Mouse (Mus musculus) CH12.LX (cell line): Measurements from ENCODE around the gene Baz2b. TPM values are rescaled to one million over a fixed set of nuclear protein-coding genes. Genes with fewer than 3 reads are reported as not detected.

Experiments used
- DNase-seq: peaks from one replicate; pipeline ENCODE4 v3.0.0-alpha.2; 2013; ENCODE audit errors: extremely low read depth
- H3K27ac ChIP-seq: 2 replicates; pipeline ENCODE4 v1.5.1; 2012; ENCODE audit warnings: low read depth, mild to moderate bottlenecking, control low read depth, moderate library complexity; ENCODE audit not compliant: insufficient read depth
- H3K27me3 ChIP-seq: replicated peaks from 2 replicates; pipeline ENCODE3; 2012; ENCODE audit warnings: inconsistent platforms
- H3K36me3 ChIP-seq, 2 experiments: replicated peaks in 1 of 2; 2 replicates each; pipeline versions ENCODE3 to v1.6.1; 2012; ENCODE audit warnings: inconsistent platforms in 1 of 2, low read length in 1 of 2, mild to moderate bottlenecking in 1 of 2, mixed read lengths in 1 of 2, moderate library complexity in 1 of 2; ENCODE audit not compliant: control insufficient read depth in 1 of 2, insufficient read depth in 1 of 2
- H3K4me1 ChIP-seq, 2 experiments: 2 replicates each; pipeline ENCODE4 v1.6.1; 2012; ENCODE audit warnings: inconsistent platforms in 1 of 2, moderate library complexity in 1 of 2; ENCODE audit not compliant: insufficient read depth in 2 of 2, control insufficient read depth in 1 of 2
- H3K4me2 ChIP-seq: 2 replicates; pipeline ENCODE4 v1.6.1; 2012; ENCODE audit warnings: low read depth, mild to moderate bottlenecking, control low read depth; ENCODE audit not compliant: poor library complexity, insufficient read depth, severe bottlenecking
- H3K4me3 ChIP-seq, 3 experiments: fragments of 150-350 bp in 1 of 3; sonication (generic) in 1 of 3; replicated peaks in 1 of 3; 2 replicates each; pipeline versions ENCODE3 to v1.5.1; 2011 to 2012; ENCODE audit warnings: low read depth in 2 of 3, low read length in 2 of 3, mild to moderate bottlenecking in 2 of 3, moderate library complexity in 2 of 3, control low read depth in 1 of 3, improper control_type of control experiment in 1 of 3, inconsistent platforms in 1 of 3, mixed read lengths in 1 of 3; ENCODE audit not compliant: poor library complexity in 1 of 3
- H3K79me2 ChIP-seq: replicated peaks from 2 replicates; pipeline ENCODE4 v1.6.1; 2012; ENCODE audit warnings: mild to moderate bottlenecking, moderate library complexity; ENCODE audit not compliant: control insufficient read depth, poor library complexity, insufficient read depth, severe bottlenecking; ENCODE audit errors: extremely low read depth
- H3K9ac ChIP-seq: 2 replicates; pipeline ENCODE4 v1.6.1; 2012; ENCODE audit warnings: low read depth, mild to moderate bottlenecking, control low read depth, moderate library complexity; ENCODE audit not compliant: insufficient read depth
- H3K9me3 ChIP-seq: replicated peaks from 2 replicates; pipeline ENCODE3; 2012; ENCODE audit warnings: low read length, inconsistent platforms, mixed read lengths
- CHD2 ChIP-seq: IDR thresholded peaks from 2 replicates; pipeline ENCODE4 v1.6.1; 2011; ENCODE audit warnings: low read length, improper control_type of control experiment
- ETS1 ChIP-seq: conservative IDR thresholded peaks from 2 replicates; pipeline ENCODE4 v1.6.1; 2012; ENCODE audit warnings: low read depth, mild to moderate bottlenecking, inconsistent platforms, low read length, improper control_type of control experiment, moderate library complexity
- GABPA ChIP-seq: IDR thresholded peaks from 2 replicates; pipeline ENCODE4 v1.6.1; 2012; ENCODE audit warnings: low read depth, low read length, improper control_type of control experiment, inconsistent platforms; ENCODE audit not compliant: insufficient replicate concordance
- HCFC1 ChIP-seq: IDR thresholded peaks from 2 replicates; pipeline ENCODE4 v1.6.1; 2012; ENCODE audit warnings: low read depth, mild to moderate bottlenecking, inconsistent platforms, low read length, improper control_type of control experiment
- IRF4 ChIP-seq: IDR thresholded peaks from 2 replicates; pipeline ENCODE4 v1.6.1; 2014; ENCODE audit warnings: low read depth, mild to moderate bottlenecking, inconsistent platforms, low read length, improper control_type of control experiment
- JUN ChIP-seq: IDR thresholded peaks from 2 replicates; pipeline ENCODE4 v1.6.1; 2011; ENCODE audit warnings: low read depth, mild to moderate bottlenecking, low read length, improper control_type of control experiment, moderate library complexity; ENCODE audit not compliant: insufficient read depth
- JUND ChIP-seq: conservative IDR thresholded peaks from 2 replicates; pipeline ENCODE4 v1.6.1; 2011; ENCODE audit warnings: low read depth, low read length, improper control_type of control experiment
- MAFK ChIP-seq: IDR thresholded peaks from 2 replicates; pipeline ENCODE4 v1.6.1; 2011; ENCODE audit warnings: low read length, improper control_type of control experiment; ENCODE audit not compliant: insufficient replicate concordance
- MAX ChIP-seq: IDR thresholded peaks from 2 replicates; pipeline ENCODE4 v1.6.1; 2011; ENCODE audit warnings: low read length, improper control_type of control experiment
- MAZ ChIP-seq: IDR thresholded peaks from 2 replicates; pipeline ENCODE4 v1.6.1; 2012; ENCODE audit warnings: low read depth, mild to moderate bottlenecking, inconsistent platforms, low read length, improper control_type of control experiment, moderate library complexity
- MYC ChIP-seq: IDR thresholded peaks from 2 replicates; pipeline ENCODE4 v1.6.1; 2011; ENCODE audit warnings: low read depth, mild to moderate bottlenecking, improper control_type of control experiment, low read length
- PAX5 ChIP-seq: IDR thresholded peaks from 2 replicates; pipeline ENCODE4 v1.6.1; 2012; ENCODE audit warnings: low read length, inconsistent platforms, mixed read lengths
- POLR2AphosphoS2 ChIP-seq: IDR thresholded peaks from 2 replicates; pipeline ENCODE4 v1.6.1; 2011; ENCODE audit warnings: low read depth, low read length, improper control_type of control experiment
- RAD21 ChIP-seq: IDR thresholded peaks from 2 replicates; pipeline ENCODE4 v1.6.1; 2011; ENCODE audit warnings: low read depth, mild to moderate bottlenecking, low read length, improper control_type of control experiment, moderate library complexity
- SIN3A ChIP-seq: IDR thresholded peaks from 2 replicates; pipeline ENCODE4 v1.6.1; 2012; ENCODE audit warnings: low read length, improper control_type of control experiment, inconsistent platforms
- SMC3 ChIP-seq: IDR thresholded peaks from 2 replicates; pipeline ENCODE4 v1.6.1; 2011; ENCODE audit warnings: low read depth, low read length, improper control_type of control experiment
- UBTF ChIP-seq: IDR thresholded peaks from 2 replicates; pipeline ENCODE4 v1.6.1; 2012; ENCODE audit warnings: low read depth, mild to moderate bottlenecking, inconsistent platforms, low read length, improper control_type of control experiment, moderate library complexity
- USF1 ChIP-seq: IDR thresholded peaks from 2 replicates; pipeline ENCODE4 v1.6.1; 2014; ENCODE audit warnings: low read depth, mild to moderate bottlenecking, inconsistent platforms, low read length, improper control_type of control experiment
- USF2 ChIP-seq: conservative IDR thresholded peaks from 2 replicates; pipeline ENCODE4 v1.6.1; 2011; ENCODE audit warnings: low read depth, low read length, improper control_type of control experiment
- ZC3H11A ChIP-seq: IDR thresholded peaks from 2 replicates; pipeline ENCODE4 v1.6.1; 2012; ENCODE audit warnings: low read depth, mild to moderate bottlenecking, inconsistent platforms, low read length, improper control_type of control experiment
- ZNF384 ChIP-seq: IDR thresholded peaks from 2 replicates; pipeline ENCODE4 v1.6.1; 2012; ENCODE audit warnings: low read depth, low read length, improper control_type of control experiment, inconsistent platforms
- dilution Hi-C: fragments of 300-500 bp; cut with MboI; formaldehyde crosslinking; loops from 2 replicates; pipeline ENCODE4 v1.14.3; 2020; ENCODE audit warnings: low sequenced_read_pairs; ENCODE audit not compliant: extremely low pct_unique_long_range_greater_than_20kb, extremely low pct_ligation_motif_present
- in situ Hi-C: fragments of 300-500 bp; cut with MboI; formaldehyde crosslinking; loops from 3 replicates; pipeline ENCODE4 v1.14.3; 2019; ENCODE audit warnings: low sequenced_read_pairs, low pct_ligation_motif_present, low pct_unique_long_range_greater_than_20kb, mixed read lengths
- polyA plus RNA-seq: library from polyadenylated mRNA; unstranded; fragments of >175 nt; gene quantifications from 2 replicates; pipeline ENCODE4 v1.2.1, GENCODE M21; 2012; ENCODE audit warnings: low read depth; ENCODE audit not compliant: insufficient read length
- total RNA-seq, 2 experiments: library from RNA; depleted of rRNA; stranded (reverse); fragments of 300-350 nt in 1 of 2; fragments of >200 nt in 1 of 2; gene quantifications; 2 replicates each; pipeline ENCODE4 v1.2.3; 2012 to 2014

Baz2b gene
- total and polyA plus RNA-seq, 3 experiments: 17.3 to 36.3 (median 31.9) TPM

- dilution Hi-C loops (no loop called here), in situ Hi-C loops (no loop called here)
- no peak overlapping the region for H3K9ac ChIP-seq
- H3K4me1 ChIP-seq: no peaks in the 10 kb centered on the region
- DNase-seq: no peak
- H3K27me3 ChIP-seq: no peaks in the 10 kb centered on the region
- H3K79me2 ChIP-seq: no peaks in the 10 kb centered on the region
- H3K9me3 ChIP-seq: no peaks in the 10 kb centered on the region
- H3K36me3 ChIP-seq: peaks cover 0 to 4% of the 10 kb centered on the region in 2 experiments
- TF ChIP-seq MYC (no peak), JUND (no peak), MAX (no peak), SIN3A (no peak), USF2 (no peak), MAZ (no peak), RAD21 (no peak), POLR2AphosphoS2 (no peak), USF1 (no peak), ETS1 (no peak), UBTF (no peak), IRF4 (no peak), PAX5 (no peak), ZNF384 (no peak), GABPA (no peak), CHD2 (no peak), ZC3H11A (no peak), SMC3 (no peak), JUN (no peak)
- no peak overlapping the region for H3K4me2 ChIP-seq
- H3K27ac ChIP-seq: no peak overlapping the region
- no peak overlapping the region for H3K4me3 ChIP-seq
Measured at GRCm38 (mm10) chr2:59870526-59870925, 339.1 kb downstream of the Baz2b start.

GRCm38 (mm10) chr2:59862618-59863017 is 347.0 kb downstream of the Baz2b start:
- TF ChIP-seq MAFK: 0 out of 2 replicates have a peak, but pooled peaks have one; percentile 61
- TF ChIP-seq GABPA: no peak
- TF ChIP-seq UBTF: no peak
- TF ChIP-seq HCFC1: no peak
- H3K79me2 ChIP-seq: no peaks in the 10 kb centered on the region
- H3K4me2 ChIP-seq: no peak overlapping the region
- H3K36me3 ChIP-seq: peaks cover 0 to 3% of the 10 kb centered on the region in 2 experiments
- no peaks in the 10 kb centered on the region for H3K4me1 ChIP-seq
- H3K4me3 ChIP-seq: no peak overlapping the region
- no peak overlapping the region for H3K27ac ChIP-seq
- H3K27me3 ChIP-seq: no peaks in the 10 kb centered on the region
- H3K9ac ChIP-seq: no peak overlapping the region
- dilution Hi-C loops (no loop called here), in situ Hi-C loops (no loop called here)
- DNase-seq: no peak
- H3K9me3 ChIP-seq: no peaks in the 10 kb centered on the region
